Mouse (Mus musculus): ENCODE measurements around the gene Ripply3.

Ripply3 gene

DNA sequence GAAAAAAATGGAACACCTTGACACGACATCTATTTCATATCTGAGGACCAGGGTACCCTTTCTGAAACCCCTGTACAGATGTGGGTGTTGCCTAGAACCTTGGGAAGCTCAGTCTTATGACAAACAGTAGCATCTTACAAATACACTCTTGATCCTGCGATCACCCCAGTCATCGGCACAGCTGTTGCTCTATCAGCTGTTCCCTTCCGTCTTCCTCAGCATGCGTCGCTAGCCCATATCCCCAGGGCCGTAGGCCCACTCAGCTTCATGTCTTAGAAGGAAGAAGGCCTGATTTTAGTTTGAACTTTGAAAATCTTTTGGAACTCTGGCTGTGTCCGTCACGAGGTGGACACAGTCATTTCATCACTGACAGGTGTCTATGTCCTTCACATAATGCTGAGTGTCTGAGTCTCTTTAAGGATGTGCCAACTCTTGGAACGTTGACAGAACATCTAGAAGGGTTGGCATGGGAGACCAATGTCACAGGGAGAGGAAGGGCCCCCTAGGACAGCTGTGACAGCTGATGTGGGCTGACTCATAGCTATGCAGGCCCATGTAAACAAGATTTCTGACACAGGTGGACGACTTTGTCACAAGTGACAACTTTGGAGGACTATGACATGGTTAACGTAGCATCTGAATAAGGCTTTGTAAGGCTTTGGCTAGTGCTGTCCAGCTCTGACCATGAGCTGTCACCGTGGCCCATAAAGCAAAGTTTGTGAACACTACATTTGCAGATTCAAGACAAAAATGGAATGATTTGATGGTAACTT is 32.5 kb downstream of the Ripply3 start:
- DNase-seq (ENCODE audit: low spot score), result no peak

GRCm38 (mm10) chr16:94362174-94362873 is 34.1 kb downstream of the Ripply3 start:
- no peak for DNase-seq (ENCODE audit: low spot score)

DNA sequence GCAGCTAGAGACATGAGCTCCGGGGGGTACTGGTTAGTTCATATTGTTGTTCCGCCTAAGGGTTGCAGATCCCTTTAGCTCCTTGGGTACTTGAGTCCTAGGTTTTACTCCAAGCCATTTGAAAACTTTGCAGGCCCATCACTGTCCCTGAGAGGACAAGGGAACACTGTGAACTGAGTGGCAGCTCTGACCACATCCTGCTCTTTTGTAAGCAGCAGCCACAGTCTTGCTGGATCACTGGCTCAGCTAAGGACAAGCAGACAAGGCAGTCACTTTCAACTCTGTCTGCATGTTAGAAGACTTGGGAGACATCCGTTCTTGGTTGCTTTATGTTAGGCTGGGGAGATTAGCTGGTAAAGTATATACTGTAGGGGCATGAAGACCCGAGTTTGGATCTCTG is 35.6 kb downstream of the Ripply3 start:
- no peak for DNase-seq (ENCODE audit: low spot score)

DNA sequence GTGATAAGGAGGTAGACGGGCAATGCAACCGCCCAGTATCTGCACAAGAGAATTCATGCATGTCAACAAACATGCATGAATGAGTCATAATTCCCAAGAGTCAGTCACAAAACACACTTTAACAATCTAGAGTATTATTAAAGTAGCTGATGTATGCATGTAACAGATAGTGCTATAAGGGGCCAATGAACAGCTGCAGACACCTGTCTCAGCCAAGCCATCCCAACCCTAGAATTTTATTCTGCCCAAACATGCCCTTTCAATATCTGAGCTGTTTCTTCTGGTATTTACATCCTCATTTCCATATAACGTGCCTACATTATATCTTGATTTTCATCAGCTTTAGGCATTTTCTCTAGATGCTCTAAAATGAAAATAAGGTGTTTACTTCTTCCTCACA is 37.2 kb downstream of the Ripply3 start:
- no peak for DNase-seq (ENCODE audit: low spot score)

- DNase-seq (ENCODE audit: low spot score), result no peak
These were observed 41.5 kb downstream of the Ripply3 start for GRCm38 (mm10) chr16:94369596-94370172.

DNA sequence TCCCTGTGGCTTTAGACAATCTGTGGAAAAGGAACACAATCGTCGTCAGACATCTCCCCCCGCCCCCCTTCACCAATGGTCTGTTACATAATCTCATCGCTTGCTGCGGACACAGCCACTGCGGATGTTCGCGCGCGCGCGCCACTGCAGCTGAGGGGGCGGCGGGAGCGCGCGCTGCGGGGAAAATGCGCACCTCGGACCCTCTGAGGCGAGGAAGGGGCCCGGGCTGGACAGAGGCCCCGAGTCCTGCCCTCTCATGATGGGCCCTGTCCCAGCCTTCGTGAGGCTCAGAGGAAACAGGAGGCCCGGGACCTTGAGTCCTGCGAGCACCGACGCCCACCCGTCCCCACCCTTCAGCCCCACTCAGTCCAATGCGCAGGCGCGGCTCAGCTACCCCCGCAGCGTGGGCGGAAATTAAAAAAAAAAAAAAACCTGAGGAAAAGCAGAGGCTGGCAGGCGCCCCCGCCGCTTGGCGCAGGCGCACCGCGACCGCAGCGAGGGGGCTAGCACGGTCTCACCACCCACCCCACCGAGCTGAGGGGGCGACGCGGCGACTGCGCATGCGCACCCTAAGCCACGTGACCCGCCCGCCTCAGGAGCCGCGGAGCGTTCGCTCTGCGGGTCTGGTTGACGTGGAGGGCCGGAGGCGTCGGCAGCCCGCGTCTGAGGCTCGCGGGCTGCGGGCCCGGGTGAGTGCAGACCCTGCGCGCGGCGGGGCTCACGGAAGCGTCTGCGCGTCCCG is 42.1 kb downstream of the Ripply3 start, which contains the start of gene Ttc3:
Gene Ttc3 (plus strand): TSS at position 446 of the 742 bp plus-strand sequence.
- peak; percentile 87 for DNase-seq (ENCODE audit: low spot score)

DNA sequence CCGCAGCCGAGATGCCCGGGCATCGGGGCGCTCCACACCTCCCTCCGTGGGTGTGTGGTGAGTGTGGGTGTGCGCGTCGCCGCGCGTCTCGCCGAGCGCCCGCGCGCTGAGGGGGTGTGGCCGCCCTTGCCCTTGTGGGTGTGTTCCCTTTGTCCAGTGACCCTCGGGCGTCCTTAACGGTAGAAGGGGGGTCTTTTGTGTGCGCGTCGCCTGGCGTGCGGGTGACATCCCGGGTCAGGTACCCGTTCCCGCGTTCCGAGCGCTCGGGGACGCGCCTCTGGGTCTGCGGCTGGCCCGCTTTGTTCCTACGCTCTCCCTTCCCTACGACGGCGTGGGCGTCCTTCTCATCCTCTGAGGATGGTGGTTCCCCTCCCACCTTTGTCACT is 42.7 kb downstream of the Ripply3 start:
- DNase-seq (ENCODE audit: low spot score), result peak; percentile 32

GRCm38 (mm10) chr16:94371301-94371931 is 43.2 kb downstream of the Ripply3 start, which contains the start of gene Pigp:
Gene Pigp, minus strand, starts transcription at chr16:94371842.
- peak; percentile 33 for DNase-seq (ENCODE audit: low spot score)

- no peak for DNase-seq (ENCODE audit: low spot score)
These were observed 51.2 kb downstream of the Ripply3 start for GRCm38 (mm10) chr16:94379386-94379785.

- DNase-seq (ENCODE audit: low spot score), result no peak
These were observed 55.1 kb downstream of the Ripply3 start for GRCm38 (mm10) chr16:94383277-94383676.
